Mouse (Mus musculus) kidney, adult 8-10 months (tissue): Measurements from ENCODE around the gene H2-M10.6.
"Not testable (repeated sequence)": the region's sequence is repeated elsewhere in the genome, so short reads cannot be mapped to it uniquely, and the experiment has no call there.

ENCODE experiments used
- DNase-seq, 2 experiments: peaks; one replicate each; pipeline ENCODE4 v3.0.0; 2022

The H2-M10.6 gene

GRCm38 (mm10) chr17:36811871-36812270 lies at the start of gene H2-M10.6:
Gene H2-M10.6 (plus strand): TSS chr17:36812171.
- no peak for DNase-seq

GRCm38 (mm10) chr17:36763816-36764215 lies 48.2 kb upstream of the H2-M10.6 start:
- DNase-seq: no peak

- peak; percentile 4 to 23 for DNase-seq
Measured at GRCm38 (mm10) chr17:36764244-36764643, 47.7 kb upstream of the H2-M10.6 start.

- peak in 1 of 2 experiments; percentile 16 for DNase-seq
Measured at GRCm38 (mm10) chr17:36765403-36765802, 46.6 kb upstream of the H2-M10.6 start.

- not testable (repeated sequence) for DNase-seq
Measured at GRCm38 (mm10) chr17:36772610-36773009, 39.4 kb upstream of the H2-M10.6 start, which contains the start of gene H2-M10.5. Gene H2-M10.5 (plus strand): TSS chr17:36772910.

- DNase-seq: no peak
Measured at GRCm38 (mm10) chr17:36781533-36781932, 30.4 kb upstream of the H2-M10.6 start.

GRCm38 (mm10) chr17:36786483-36786886 lies 25.5 kb upstream of the H2-M10.6 start:
- DNase-seq: peak; percentile 7 to 46

GRCm38 (mm10) chr17:36788351-36788750 lies 23.6 kb upstream of the H2-M10.6 start:
- no peak for DNase-seq

GRCm38 (mm10) chr17:36788801-36789200 lies 23.2 kb upstream of the H2-M10.6 start:
- DNase-seq: peak; percentile 72 to 77

- no peak for DNase-seq
Measured at GRCm38 (mm10) chr17:36799493-36799892, 12.5 kb upstream of the H2-M10.6 start.

- DNase-seq: not testable (repeated sequence)
Measured at GRCm38 (mm10) chr17:36799921-36800462, 12.0 kb upstream of the H2-M10.6 start.

- DNase-seq: peak; percentile 36 to 76
Measured at GRCm38 (mm10) chr17:36824005-36824404, 12.0 kb downstream of the H2-M10.6 start.

GRCm38 (mm10) chr17:36825525-36825924 lies 13.6 kb downstream of the H2-M10.6 start:
- no peak for DNase-seq

GRCm38 (mm10) chr17:36826002-36826401 lies 14.0 kb downstream of the H2-M10.6 start:
- peak; percentile 87 to 90 for DNase-seq

GRCm38 (mm10) chr17:36828488-36828887 lies 16.5 kb downstream of the H2-M10.6 start:
- DNase-seq: no peak

GRCm38 (mm10) chr17:36830470-36830869 lies 18.5 kb downstream of the H2-M10.6 start:
- no peak for DNase-seq

- DNase-seq: no peak
Measured at GRCm38 (mm10) chr17:36832694-36833093, 20.7 kb downstream of the H2-M10.6 start.

- DNase-seq: peak; percentile 58 to 66
Measured at GRCm38 (mm10) chr17:36835591-36836426, 23.8 kb downstream of the H2-M10.6 start.

- peak; percentile 13 to 14 for DNase-seq
Measured at GRCm38 (mm10) chr17:36836427-36836812, 24.4 kb downstream of the H2-M10.6 start.

GRCm38 (mm10) chr17:36836874-36837647 lies 25.1 kb downstream of the H2-M10.6 start, which contains the start of gene Trim26:
Gene Trim26 (plus strand): TSS chr17:36837134.
- DNase-seq: peak; percentile 98 to 99

- no peak for DNase-seq
Measured at GRCm38 (mm10) chr17:36839001-36839400, 27.0 kb downstream of the H2-M10.6 start.

GRCm38 (mm10) chr17:36839931-36840330 lies 28.0 kb downstream of the H2-M10.6 start:
- no peak for DNase-seq

GRCm38 (mm10) chr17:36840961-36841445 lies 29.0 kb downstream of the H2-M10.6 start:
- no peak for DNase-seq
